Mouse (Mus musculus) liver (tissue): Measurements from ENCODE around the gene Gal3st2b.
"Not testable (repeated sequence)": the region's sequence is repeated elsewhere in the genome, so short reads cannot be mapped to it uniquely, and the experiment has no call there.

Experiments used
- DNase-seq: peaks from one replicate; pipeline ENCODE4 v3.0.0-alpha.2; 2020; ENCODE audit warnings: mixed read lengths

Gal3st2b gene

GRCm38 (mm10) chr1:93986167-93986566 lies 68.1 kb downstream of the Gal3st2b start:
- DNase-seq, result no peak

GRCm38 (mm10) chr1:93988786-93989185 lies 70.7 kb downstream of the Gal3st2b start:
- DNase-seq, result no peak

- DNase-seq, result not testable (repeated sequence)
Observed at GRCm38 (mm10) chr1:93990209-93990608, 72.1 kb downstream of the Gal3st2b start, which contains the start of gene Gal3st2c. TSS of gene Gal3st2c (plus strand) at chr1:93990509.

- DNase-seq, result not testable (repeated sequence)
Observed at GRCm38 (mm10) chr1:93991068-93991467, 73.0 kb downstream of the Gal3st2b start.

GRCm38 (mm10) chr1:93991491-93991890 lies 73.4 kb downstream of the Gal3st2b start:
- DNase-seq, result not testable (repeated sequence)
